Mouse (Mus musculus): ENCODE data around the gene Prickle3.
A peak's percentile ranks its signal among the peaks of the same experiment; 100 is the strongest.

The Prickle3 gene

GRCm38 (mm10) chrX:7657221-7657639 lies at the start of gene Prickle3:
Gene Prickle3, plus strand, starts transcription at chrX:7657260.
- no peak for DNase-seq (ENCODE audit: low read depth)

- DNase-seq (ENCODE audit: low read depth) = no peak
These were observed 47.0 kb upstream of the Prickle3 start for GRCm38 (mm10) chrX:7610035-7610434.

GRCm38 (mm10) chrX:7610536-7611258 lies 46.4 kb upstream of the Prickle3 start:
- DNase-seq (ENCODE audit: low read depth) = no peak

GRCm38 (mm10) chrX:7617889-7618551 lies 39.0 kb upstream of the Prickle3 start:
- no peak for DNase-seq (ENCODE audit: low read depth)

GRCm38 (mm10) chrX:7632560-7632959 lies 24.5 kb upstream of the Prickle3 start:
- no peak for DNase-seq (ENCODE audit: low read depth)

- no peak for DNase-seq (ENCODE audit: low read depth)
These were observed 22.0 kb upstream of the Prickle3 start for GRCm38 (mm10) chrX:7635101-7635500.

GRCm38 (mm10) chrX:7638401-7639091 lies 18.5 kb upstream of the Prickle3 start, which contains the start of gene Syp:
Gene Syp, plus strand, starts transcription at chrX:7638471.
- DNase-seq (ENCODE audit: low read depth) = no peak

- DNase-seq (ENCODE audit: low read depth) = no peak
These were observed 17.3 kb upstream of the Prickle3 start for GRCm38 (mm10) chrX:7639536-7640325.

- no peak for DNase-seq (ENCODE audit: low read depth)
These were observed 16.3 kb upstream of the Prickle3 start for GRCm38 (mm10) chrX:7640785-7641184.

GRCm38 (mm10) chrX:7645349-7645748 lies 11.7 kb upstream of the Prickle3 start:
- no peak for DNase-seq (ENCODE audit: low read depth)

GRCm38 (mm10) chrX:7648671-7649304 lies 8.3 kb upstream of the Prickle3 start:
- peak; percentile 94 for DNase-seq (ENCODE audit: low read depth)

- DNase-seq (ENCODE audit: low read depth) = no peak
These were observed 1.1 kb downstream of the Prickle3 start for GRCm38 (mm10) chrX:7658031-7658784.

- no peak for DNase-seq (ENCODE audit: low read depth)
These were observed 1.9 kb downstream of the Prickle3 start for GRCm38 (mm10) chrX:7658785-7659589.

- DNase-seq (ENCODE audit: low read depth) = no peak
These were observed 4.0 kb downstream of the Prickle3 start for GRCm38 (mm10) chrX:7661086-7661485.

GRCm38 (mm10) chrX:7662936-7663335 lies 5.9 kb downstream of the Prickle3 start:
- no peak for DNase-seq (ENCODE audit: low read depth)

GRCm38 (mm10) chrX:7664791-7665190 lies 7.7 kb downstream of the Prickle3 start:
- no peak for DNase-seq (ENCODE audit: low read depth)

- DNase-seq (ENCODE audit: low read depth) = no peak
These were observed 8.9 kb downstream of the Prickle3 start for GRCm38 (mm10) chrX:7665739-7666502.

GRCm38 (mm10) chrX:7670390-7670881 lies 13.4 kb downstream of the Prickle3 start:
- no peak for DNase-seq (ENCODE audit: low read depth)
